Mouse (Mus musculus) ES-Bruce4 (cell line): Measurements from ENCODE around the gene Abhd14a.

ENCODE experiments used
- CTCF ChIP-seq: IDR thresholded peaks from one replicate; pipeline ENCODE4 v1.8.1; 2011; ENCODE audit warnings: low read depth, low read length
- EP300 ChIP-seq: IDR thresholded peaks from 2 replicates; pipeline ENCODE4 v1.6.1; 2011; ENCODE audit warnings: low read depth, low read length; ENCODE audit not compliant: insufficient read depth
- POLR2A ChIP-seq: IDR thresholded peaks from one replicate; pipeline ENCODE4 v1.8.1; 2011; ENCODE audit warnings: low read length; ENCODE audit not compliant: insufficient read depth

DNA sequence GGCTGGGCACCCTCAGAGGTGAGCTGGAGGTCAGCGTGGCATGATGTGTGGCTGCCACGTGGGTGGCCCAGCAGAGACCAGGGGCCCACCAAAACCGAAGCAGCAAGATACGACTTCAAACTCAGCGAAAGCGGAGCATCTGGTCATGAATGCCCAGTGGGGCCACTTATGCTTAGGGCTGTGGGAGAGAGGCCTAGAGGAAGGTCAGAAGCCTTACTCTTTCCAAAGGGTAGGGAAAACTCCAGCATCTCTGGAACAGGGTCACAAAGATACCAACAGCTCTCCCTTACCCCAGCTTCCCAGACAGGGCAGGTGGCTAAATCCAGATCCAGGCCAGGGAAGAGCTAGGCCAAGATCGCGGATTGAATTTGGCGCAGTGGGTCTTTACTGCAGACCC lies 9.7 kb upstream of the Abhd14a start:
- TF ChIP-seq POLR2A = no peak
- no peak for TF ChIP-seq CTCF
- TF ChIP-seq EP300 = no peak
